Mouse (Mus musculus) embryonic facial prominence, embryonic 10.5 days (tissue): Measurements from ENCODE around the gene Vmn2r83. TPM values are rescaled to one million over a fixed set of nuclear protein-coding genes. Genes with fewer than 3 reads are reported as not detected.
A peak's percentile ranks its signal among the peaks of the same experiment; 100 is the strongest.
"Not testable (repeated sequence)": the region's sequence is repeated elsewhere in the genome, so short reads cannot be mapped to it uniquely, and the experiment has no call there.

Experiments used
- DNase-seq: peaks from one replicate; pipeline ENCODE4 v3.0.0-alpha.2; 2017; ENCODE audit warnings: low spot score
- H3K27ac ChIP-seq: fragments of 300-500 bp; sonication (generic); replicated peaks from 2 replicates; pipeline ENCODE4 v1.5.1; 2016; ENCODE audit warnings: mild to moderate bottlenecking
- H3K27me3 ChIP-seq: fragments of 300-500 bp; sonication (generic); replicated peaks from 2 replicates; pipeline ENCODE4 v1.6.1; 2016; ENCODE audit warnings: low read depth, mild to moderate bottlenecking; ENCODE audit not compliant: poor library complexity, severe bottlenecking
- H3K36me3 ChIP-seq: fragments of 300-500 bp; sonication (generic); replicated peaks from 2 replicates; pipeline ENCODE4 v1.6.1; 2016; ENCODE audit warnings: mild to moderate bottlenecking, moderate library complexity
- H3K4me1 ChIP-seq: fragments of 300-500 bp; sonication (generic); 2 replicates; pipeline ENCODE4 v1.6.1; 2016
- H3K4me3 ChIP-seq: fragments of 300-500 bp; sonication (generic); 2 replicates; pipeline ENCODE4 v1.5.1; 2016; ENCODE audit warnings: mild to moderate bottlenecking, moderate library complexity
- H3K9me3 ChIP-seq: fragments of 300-500 bp; sonication (generic); 2 replicates; pipeline ENCODE4 v1.6.1; 2016; ENCODE audit warnings: mild to moderate bottlenecking
- WGBS: fragments of 180-500 bp; shearing (Covaris S2); methylation state at CpG from one replicate; pipeline ENCODE4 v1.1.7; 2016; 5-methylcytosine and 5-hydroxymethylcytosine counted together
- polyA plus RNA-seq: library from polyadenylated mRNA; unstranded; fragments of >200 nt; fragmentation: Nextera tagmentation; extraction: Ambion mirVana; gene quantifications from 2 replicates; pipeline ENCODE4 v1.2.1, GENCODE M21; 2016

The Vmn2r83 gene
- not detected in 2 replicates for polyA plus RNA-seq

DNA sequence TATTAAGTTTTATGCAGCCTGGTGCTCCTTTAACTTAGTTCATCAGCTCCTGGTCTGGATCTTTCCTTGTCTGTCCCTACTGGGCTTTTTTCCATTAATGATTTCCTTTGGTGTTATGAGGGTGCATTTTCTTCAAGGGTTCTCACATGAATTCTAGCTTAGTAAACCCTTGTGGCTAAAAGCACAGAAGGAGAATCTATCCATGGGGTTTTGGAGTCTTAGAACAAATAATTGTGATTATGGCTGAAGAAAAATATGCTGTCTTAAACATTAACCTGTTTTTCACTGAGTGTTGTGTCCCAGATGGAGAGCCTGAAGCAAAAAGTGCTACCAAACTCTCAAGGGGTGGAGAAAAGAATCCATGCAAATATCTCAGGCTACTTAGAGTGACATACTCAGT lies at the start of gene Vmn2r83:
Gene Vmn2r83, plus strand, starts transcription at position 301 of the 400 bp plus-strand sequence.
- DNase-seq: no peak
- Histone ChIP-seq H3K4me3 (no peak within 1 kb of the TSS), H3K4me1 (no peaks in the 10 kb centered on the region), H3K36me3 (no peaks in the 10 kb centered on the region), H3K27me3 (no peaks in the 10 kb centered on the region), H3K27ac (no peak within 1 kb of the TSS), H3K9me3 (no peaks in the 10 kb centered on the region)

DNA sequence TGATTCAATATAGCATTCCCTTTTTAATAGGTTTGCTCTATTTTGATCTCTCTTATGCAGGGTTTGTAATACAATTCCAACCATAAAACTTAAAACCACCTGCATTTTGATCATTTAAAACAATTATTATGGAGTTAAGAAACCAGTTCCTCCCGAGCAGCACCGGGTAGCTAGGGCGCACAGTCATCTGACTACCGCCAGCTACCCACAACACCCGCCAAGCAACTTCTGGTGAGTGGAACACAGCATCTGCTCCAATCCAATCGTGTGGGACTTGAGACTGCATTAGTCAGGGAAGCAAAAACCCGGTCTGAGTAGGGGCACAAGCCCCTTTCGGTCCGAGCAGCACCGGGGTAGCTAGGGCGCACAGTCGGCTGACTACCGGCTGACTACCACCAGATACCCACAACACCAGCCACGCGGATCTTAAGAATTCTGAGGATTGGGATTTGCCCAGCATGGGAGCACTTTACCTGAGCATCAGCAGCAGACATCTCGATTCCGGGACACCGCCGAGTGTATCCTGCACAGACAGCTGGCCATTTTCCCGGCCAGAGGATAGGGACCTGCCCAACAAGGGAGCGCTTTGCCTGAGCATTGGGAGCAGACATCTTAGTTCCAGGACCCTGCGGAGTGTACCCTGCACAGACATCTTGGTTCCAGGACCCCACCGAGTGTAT lies 33.2 kb upstream of the Vmn2r83 start:
- not testable (repeated sequence) for H3K27me3 ChIP-seq, H3K4me1 ChIP-seq, H3K36me3 ChIP-seq, H3K27ac ChIP-seq, H3K4me3 ChIP-seq, DNase-seq, H3K9me3 ChIP-seq
- WGBS: 87% methylated on average over 23 of the region's 23 CpGs

- no peak for DNase-seq
- Histone ChIP-seq H3K4me1 (no peaks in the 10 kb centered on the region), H3K27me3 (no peaks in the 10 kb centered on the region), H3K4me3 (no peak overlapping the region), H3K9me3 (no peaks in the 10 kb centered on the region), H3K27ac (no peak overlapping the region), H3K36me3 (no peaks in the 10 kb centered on the region)
- 68% methylated on average over 3 of the region's 3 CpGs for WGBS
Measured at GRCm38 (mm10) chr10:79495886-79496285, 27.4 kb downstream of the Vmn2r83 start.

- DNase-seq: no peak
- H3K27ac ChIP-seq: no peak overlapping the region
- WGBS: 60% methylated on average over 2 of the region's 2 CpGs
- no peaks in the 10 kb centered on the region for H3K36me3 ChIP-seq
- H3K4me1 ChIP-seq: no peaks in the 10 kb centered on the region
- no peak overlapping the region for H3K4me3 ChIP-seq
- H3K9me3 ChIP-seq: no peaks in the 10 kb centered on the region
- H3K27me3 ChIP-seq: no peaks in the 10 kb centered on the region
Measured at GRCm38 (mm10) chr10:79496701-79497288, 28.3 kb downstream of the Vmn2r83 start.

DNA sequence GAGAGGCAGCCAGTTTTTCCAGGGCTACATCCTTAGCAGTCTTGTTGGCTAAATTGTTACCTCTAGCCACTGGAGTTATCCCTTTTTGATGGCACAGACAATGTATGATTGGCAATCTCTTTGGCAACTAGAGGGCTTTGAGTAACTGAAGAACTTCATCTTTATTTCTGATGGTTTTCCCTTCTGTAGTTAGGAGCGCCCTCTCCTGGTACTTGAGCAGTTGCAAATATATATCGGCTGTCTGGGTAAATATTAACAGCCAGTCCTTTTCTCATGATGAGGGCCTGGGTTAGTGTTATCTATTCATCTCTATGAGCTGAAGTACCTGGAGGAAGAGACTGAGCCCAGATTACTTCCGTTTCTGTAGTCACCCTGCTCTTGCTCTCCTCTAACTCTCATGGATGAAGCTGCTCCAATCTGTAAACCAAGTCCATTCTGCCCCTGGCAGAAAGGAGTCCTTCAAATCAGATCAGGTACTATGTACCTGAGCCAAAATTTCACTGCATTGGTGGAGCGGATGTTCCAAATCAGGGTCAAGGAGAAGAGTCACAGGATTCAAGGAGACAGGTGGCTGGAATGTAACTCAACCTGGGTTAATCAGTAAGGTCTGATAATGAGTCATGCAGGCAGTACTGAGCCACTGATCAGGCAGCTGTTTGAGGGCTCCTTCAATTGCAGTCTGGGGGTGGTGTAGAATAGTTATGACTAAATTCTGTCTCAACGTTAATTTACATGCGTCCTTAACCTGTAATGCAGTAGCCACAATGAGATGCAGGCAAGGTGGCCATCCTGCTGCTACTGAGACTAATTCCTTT lies 34.5 kb downstream of the Vmn2r83 start:
- H3K4me1 ChIP-seq: no peaks in the 10 kb centered on the region
- DNase-seq: no peak
- no peaks in the 10 kb centered on the region for H3K9me3 ChIP-seq
- H3K36me3 ChIP-seq: no peaks in the 10 kb centered on the region
- no peak overlapping the region for H3K4me3 ChIP-seq
- WGBS: 70% methylated on average over 6 of the region's 6 CpGs
- H3K27ac ChIP-seq: no peak overlapping the region
- H3K27me3 ChIP-seq: no peaks in the 10 kb centered on the region

DNA sequence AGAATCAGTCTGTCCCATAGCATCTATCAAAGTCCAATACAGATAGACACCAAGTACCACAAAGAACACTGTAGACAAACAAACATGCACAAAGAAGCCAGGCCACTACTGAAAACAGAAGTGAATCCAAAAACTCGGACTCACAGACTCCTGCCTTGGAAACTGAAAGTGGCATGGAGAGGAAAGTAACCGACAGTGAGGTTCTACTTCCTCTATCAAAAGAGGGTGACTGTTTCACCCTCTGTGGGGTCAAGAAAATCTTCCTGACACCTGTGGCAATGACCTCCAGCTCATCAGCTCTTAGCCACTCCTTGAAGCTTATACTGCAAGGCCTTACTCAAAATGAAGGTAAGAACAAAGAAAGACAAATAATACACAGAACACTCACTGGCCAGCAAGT lies 38.2 kb downstream of the Vmn2r83 start:
- DNase-seq: no peak
- Histone ChIP-seq H3K4me3 (no peak overlapping the region), H3K27ac (no peak overlapping the region), H3K9me3 (no peaks in the 10 kb centered on the region), H3K36me3 (no peaks in the 10 kb centered on the region), H3K27me3 (no peaks in the 10 kb centered on the region), H3K4me1 (no peaks in the 10 kb centered on the region)
- 76% methylated on average over 2 of the region's 2 CpGs for WGBS

DNA sequence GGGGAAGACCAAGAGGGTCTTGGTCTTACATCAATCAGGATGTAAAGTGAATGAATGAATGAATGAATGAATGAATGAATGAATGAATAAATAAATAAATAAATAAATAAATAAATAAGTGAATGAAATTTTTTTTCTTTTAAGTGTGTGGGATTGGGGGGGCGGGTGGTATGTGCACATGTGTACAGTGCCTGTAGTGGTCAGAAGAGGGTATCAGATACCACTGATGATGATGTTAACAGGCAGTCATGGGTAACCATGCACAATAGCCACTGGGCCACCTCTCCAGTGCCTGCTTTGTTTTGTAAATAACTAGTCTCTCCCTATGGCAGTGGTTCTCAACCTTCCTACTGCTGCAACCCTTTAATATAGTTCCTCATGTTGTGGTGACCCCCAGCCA lies 55.9 kb downstream of the Vmn2r83 start:
- Histone ChIP-seq H3K36me3 (peaks cover 47% of the 10 kb centered on the region), H3K4me3 (no peak overlapping the region), H3K4me1 (no peaks in the 10 kb centered on the region), H3K27ac (no peak overlapping the region), H3K27me3 (no peaks in the 10 kb centered on the region), H3K9me3 (no peaks in the 10 kb centered on the region)
- DNase-seq: no peak
- 81% methylated on average over 1 of the region's 1 CpGs for WGBS

- no peak overlapping the region for H3K27ac ChIP-seq
- DNase-seq: peak; percentile 4
- H3K27me3 ChIP-seq: no peaks in the 10 kb centered on the region
- peaks cover 3% of the 10 kb centered on the region; the same call in 1 of the 2 replicates for H3K4me1 ChIP-seq
- no peak overlapping the region for H3K4me3 ChIP-seq
- H3K9me3 ChIP-seq: no peaks in the 10 kb centered on the region
- peaks cover 58% of the 10 kb centered on the region for H3K36me3 ChIP-seq
- WGBS: 88% methylated on average over 8 of the region's 8 CpGs
Measured at GRCm38 (mm10) chr10:79525456-79526325, 57.2 kb downstream of the Vmn2r83 start.

GRCm38 (mm10) chr10:79526661-79527452 lies 58.3 kb downstream of the Vmn2r83 start:
- peak; percentile 6 for DNase-seq
- Histone ChIP-seq H3K27me3 (no peaks in the 10 kb centered on the region), H3K9me3 (no peaks in the 10 kb centered on the region), H3K4me1 (peaks cover 7% of the 10 kb centered on the region; the same call in 1 of the 2 replicates), H3K36me3 (peaks cover 58% of the 10 kb centered on the region), H3K27ac (no peak overlapping the region), H3K4me3 (no peak overlapping the region)
- 85% methylated on average over 12 of the region's 12 CpGs for WGBS

DNA sequence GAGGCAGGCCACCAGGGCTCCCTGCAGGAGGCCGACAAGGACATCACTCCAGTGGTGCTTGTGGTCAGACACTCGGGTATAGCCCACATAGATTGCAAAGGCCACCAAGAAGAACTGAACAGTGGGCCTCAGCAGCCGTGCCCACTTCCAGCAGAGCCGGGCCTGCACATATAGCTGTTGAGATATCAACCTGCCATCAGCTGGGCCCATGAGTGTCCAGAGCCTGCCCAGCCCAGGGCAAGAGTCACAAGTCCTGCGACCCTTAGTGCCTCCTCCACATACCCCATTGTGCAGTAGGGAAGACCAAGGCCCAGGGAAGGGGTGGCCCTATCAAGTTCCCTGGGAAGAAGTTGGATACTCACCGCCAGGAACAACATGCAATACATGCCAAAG lies 58.9 kb downstream of the Vmn2r83 start:
- Histone ChIP-seq H3K4me3 (no peak overlapping the region), H3K27ac (no peak overlapping the region), H3K9me3 (no peaks in the 10 kb centered on the region), H3K27me3 (no peaks in the 10 kb centered on the region), H3K36me3 (peaks cover 58% of the 10 kb centered on the region), H3K4me1 (peaks cover 12% of the 10 kb centered on the region)
- 89% methylated on average over 6 of the region's 6 CpGs for WGBS
- DNase-seq: no peak

GRCm38 (mm10) chr10:79528081-79528480 lies 59.5 kb downstream of the Vmn2r83 start:
- H3K4me1 ChIP-seq: peaks cover 19% of the 10 kb centered on the region
- 77% methylated on average over 3 of the region's 3 CpGs for WGBS
- peaks cover 58% of the 10 kb centered on the region for H3K36me3 ChIP-seq
- no peak overlapping the region for H3K27ac ChIP-seq
- H3K4me3 ChIP-seq: no peak overlapping the region
- H3K9me3 ChIP-seq: no peaks in the 10 kb centered on the region
- H3K27me3 ChIP-seq: no peaks in the 10 kb centered on the region
- peak; percentile 6 for DNase-seq
